Mouse (Mus musculus): ENCODE data around the gene Abhd17c.
"Not testable (repeated sequence)": the region's sequence is repeated elsewhere in the genome, so short reads cannot be mapped to it uniquely, and the experiment has no call there.

Gene Abhd17c

GRCm38 (mm10) chr7:84152821-84153220 is 1.1 kb upstream of the Abhd17c start:
- in situ Hi-C loops (cut with MboI, MseI), result loop anchor here (10.0 kb wide), 1 partner anchor 532 kb away; the partner anchor contains the start of gene Zfand6

GRCm38 (mm10) chr7:84152374-84152773 is 681 bp upstream of the Abhd17c start:
- in situ Hi-C loops (cut with MboI, MseI), result loop anchor here (10.0 kb wide), 1 partner anchor 532 kb away; the partner anchor contains the start of gene Zfand6

- in situ Hi-C loops (cut with MboI, MseI), result loop anchor here (10.0 kb wide), 1 partner anchor 533 kb away; the partner anchor contains the start of gene Zfand6
These were observed 254 bp upstream of the Abhd17c start for GRCm38 (mm10) chr7:84151960-84152334.

- in situ Hi-C loops (cut with MboI, MseI), result loop anchor here (10.0 kb wide), 1 partner anchor 534 kb away; the partner anchor contains the start of gene Zfand6
These were observed 1.2 kb downstream of the Abhd17c start for GRCm38 (mm10) chr7:84150361-84151000.

- in situ Hi-C loops (cut with MboI, MseI), result loop anchor here (10.0 kb wide), 1 partner anchor 535 kb away; the partner anchor contains the start of gene Zfand6
These were observed 1.9 kb downstream of the Abhd17c start for GRCm38 (mm10) chr7:84149821-84150220.

GRCm38 (mm10) chr7:84148896-84149295 is 2.8 kb downstream of the Abhd17c start:
- in situ Hi-C loops (cut with MboI, MseI), result no loop called here

- in situ Hi-C loops (cut with MboI, MseI), result no loop called here
These were observed 3.9 kb downstream of the Abhd17c start for GRCm38 (mm10) chr7:84147746-84148145.

- in situ Hi-C loops (cut with MboI, MseI), result no loop called here
These were observed 6.1 kb downstream of the Abhd17c start for GRCm38 (mm10) chr7:84145633-84146032.

GRCm38 (mm10) chr7:84142736-84143473 is 8.8 kb downstream of the Abhd17c start:
- in situ Hi-C loops (cut with MboI, MseI), result no loop called here

GRCm38 (mm10) chr7:84142196-84142595 is 9.5 kb downstream of the Abhd17c start:
- in situ Hi-C loops (cut with MboI, MseI), result no loop called here

- in situ Hi-C loops (cut with MboI, MseI), result no loop called here
These were observed 12.1 kb downstream of the Abhd17c start for GRCm38 (mm10) chr7:84139566-84139965.

- in situ Hi-C loops (cut with MboI, MseI), result no loop called here
These were observed 13.0 kb downstream of the Abhd17c start for GRCm38 (mm10) chr7:84138731-84139130.

GRCm38 (mm10) chr7:84137779-84138178 is 13.9 kb downstream of the Abhd17c start:
- in situ Hi-C loops (cut with MboI, MseI), result no loop called here

- in situ Hi-C loops (cut with MboI, MseI), result no loop called here
These were observed 15.6 kb downstream of the Abhd17c start for GRCm38 (mm10) chr7:84135799-84136700.

GRCm38 (mm10) chr7:84132704-84133103 is 19.0 kb downstream of the Abhd17c start:
- in situ Hi-C loops (cut with MboI, MseI), result no loop called here

- in situ Hi-C loops (cut with MboI, MseI), result no loop called here
These were observed 20.0 kb downstream of the Abhd17c start for GRCm38 (mm10) chr7:84131736-84132135.

GRCm38 (mm10) chr7:84128661-84129060 is 23.0 kb downstream of the Abhd17c start:
- in situ Hi-C loops (cut with MboI, MseI), result no loop called here

- in situ Hi-C loops (cut with MboI, MseI), result no loop called here
These were observed 26.0 kb downstream of the Abhd17c start for GRCm38 (mm10) chr7:84125730-84126129.

GRCm38 (mm10) chr7:84123651-84124050 is 28.0 kb downstream of the Abhd17c start:
- in situ Hi-C loops (cut with MboI, MseI), result not testable (repeated sequence)

GRCm38 (mm10) chr7:84121778-84122177 is 29.9 kb downstream of the Abhd17c start:
- in situ Hi-C loops (cut with MboI, MseI), result no loop called here

GRCm38 (mm10) chr7:84120142-84120760 is 31.4 kb downstream of the Abhd17c start:
- in situ Hi-C loops (cut with MboI, MseI), result no loop called here

Measured in T-helper 1 cell (primary cell).